ENCODE assay signal across 13 mouse cellular contexts in the genomic region with DNA sequence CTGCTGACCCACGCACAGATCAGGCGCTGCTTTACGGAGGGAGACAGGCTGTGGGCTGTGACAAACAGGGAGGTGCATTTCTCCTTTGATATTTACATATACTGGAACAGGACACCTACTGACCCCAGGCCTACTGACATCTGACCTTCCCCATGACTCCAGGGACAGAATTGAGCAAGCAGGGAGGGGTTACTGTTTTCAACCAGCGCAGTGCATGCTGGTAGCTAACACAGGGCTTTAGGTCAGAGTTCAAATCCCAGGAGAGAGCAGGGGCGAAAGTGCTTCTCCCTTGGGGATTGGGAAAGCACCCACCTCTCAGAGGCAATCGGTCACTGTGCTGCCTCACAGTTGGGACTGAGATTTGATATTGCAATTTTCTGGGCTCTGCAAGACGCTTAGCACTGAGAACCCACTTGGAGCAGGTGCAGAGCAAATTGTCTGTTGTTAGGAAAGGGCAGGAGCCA.
DNase-seq lines count a peak whose midpoint lies in the region; ATAC-seq and TF ChIP-seq lines count a peak whose summit lies in the region.
"Had no signal": no experiment of that assay in that cellular context is flagged by ENCODE, and none has a peak within 500 bp of the region (broad histone marks: within the 10 kb centered on the region; RNA-seq: fewer than 3 reads in every experiment).

No protein-coding gene starts in this region.

- H3K4me2 ChIP-seq in kidney, embryonic 15.5 days: no peak overlapping the region
- no peak overlapping the region for H3K4me2 ChIP-seq in liver, embryonic 13.5 days
- no peak overlapping the region for H3K4me2 ChIP-seq in intestine, postnatal 0 days (replicated peaks; ENCODE audit: low read depth)

- 0 out of 2 replicates have a peak, but pooled peaks have one; percentile 20 for ATAC-seq in kidney, embryonic 15.5 days (replicated peaks; ENCODE audit: low FRiP score)
- ATAC-seq in liver, embryonic 13.5 days (ENCODE audit: low read depth): peak; percentile 87
- ATAC-seq in cerebellum, adult (ENCODE audit: insufficient number of reproducible peaks, low FRiP score, low TSS enrichment): no peak
- ATAC-seq in intestine, postnatal 0 days: no peak

- no peak for DNase-seq in kidney, adult 11 months
- peak; percentile 65 for DNase-seq in adrenal gland, postnatal 14 days
- DNase-seq in liver, embryonic 13.5 days: no peak
- DNase-seq in heart, postnatal 25 days (ENCODE audit: low spot score): no peak
- DNase-seq: cerebellum, adult 8-10 months; heart, postnatal 10 days; kidney, postnatal 14 days; right cerebral cortex, postnatal 25 days had no signal

- H3K4me3 ChIP-seq in kidney, embryonic 15.5 days (replicated peaks): no peak overlapping the region
- H3K4me3 ChIP-seq in E14TG2a.4 (replicated peaks; ENCODE audit: low read length): peak overlapping the region; percentile 49
- H3K4me3 ChIP-seq in liver, embryonic 13.5 days (replicated peaks): no peak overlapping the region
- H3K4me3 ChIP-seq in intestine, postnatal 0 days (ENCODE audit: low read depth, low read length): no peak overlapping the region
- H3K4me3 ChIP-seq: left cerebral cortex, adult 2 months had no signal

- no peaks in the 10 kb centered on the region for H3K27me3 ChIP-seq in kidney, embryonic 15.5 days
- no peaks in the 10 kb centered on the region for H3K27me3 ChIP-seq in E14TG2a.4 (ENCODE audit: insufficient read depth, low read length)
- H3K27me3 ChIP-seq in liver, embryonic 13.5 days: no peaks in the 10 kb centered on the region
- no peaks in the 10 kb centered on the region for H3K27me3 ChIP-seq in intestine, postnatal 0 days (replicated peaks; ENCODE audit: control insufficient read depth, insufficient read depth, low read length)

- no peak overlapping the region for H3K9ac ChIP-seq in kidney, embryonic 15.5 days
- no peak overlapping the region for H3K9ac ChIP-seq in liver, embryonic 13.5 days
- H3K9ac ChIP-seq in intestine, postnatal 0 days (ENCODE audit: low read depth, low read length): no peak overlapping the region

- no peaks in the 10 kb centered on the region for H3K9me3 ChIP-seq in kidney, embryonic 15.5 days (replicated peaks)
- no peaks in the 10 kb centered on the region for H3K9me3 ChIP-seq in E14TG2a.4 (ENCODE audit: low read length)
- no peaks in the 10 kb centered on the region for H3K9me3 ChIP-seq in liver, embryonic 13.5 days (replicated peaks)
- H3K9me3 ChIP-seq in intestine, postnatal 0 days (ENCODE audit: control insufficient read depth): no peaks in the 10 kb centered on the region

- TF ChIP-seq CTCF in E14TG2a.4 (conservative IDR thresholded peaks at IDR 0.05; ENCODE audit: low read length): no peak
- no peak for TF ChIP-seq CTCF in intestine, postnatal 0 days (IDR thresholded peaks at IDR 0.05; ENCODE audit: low read depth)

- H3K4me1 ChIP-seq in kidney, embryonic 15.5 days: no peaks in the 10 kb centered on the region
- H3K4me1 ChIP-seq in E14TG2a.4 (replicated peaks; ENCODE audit: low read depth, low read length): peaks cover 57% of the 10 kb centered on the region
- no peaks in the 10 kb centered on the region for H3K4me1 ChIP-seq in liver, embryonic 13.5 days (replicated peaks)
- no peaks in the 10 kb centered on the region for H3K4me1 ChIP-seq in intestine, postnatal 0 days (replicated peaks; ENCODE audit: control insufficient read depth, insufficient read depth, low read length)

- intact Hi-C loops in heart, postnatal 25 days (cut with DNase I): loop anchor here (5.0 kb wide), 1 partner anchor 128 kb away; no protein-coding TSS in a partner anchor

- WGBS in kidney, embryonic 15.5 days: 50% methylated on average over 7 of the region's 7 CpGs
- WGBS in liver, embryonic 13.5 days (ENCODE audit: insufficient replicate concordance): 71% methylated on average over 7 of the region's 7 CpGs
- WGBS in intestine, postnatal 0 days: 75% methylated on average over 7 of the region's 7 CpGs

- no peaks in the 10 kb centered on the region for H3K36me3 ChIP-seq in kidney, embryonic 15.5 days
- H3K36me3 ChIP-seq in E14TG2a.4 (ENCODE audit: insufficient read depth, low read length): no peaks in the 10 kb centered on the region
- H3K36me3 ChIP-seq in liver, embryonic 13.5 days: no peaks in the 10 kb centered on the region
- no peaks in the 10 kb centered on the region for H3K36me3 ChIP-seq in intestine, postnatal 0 days (ENCODE audit: control insufficient read depth, insufficient read depth)

- H3K27ac ChIP-seq in kidney, embryonic 15.5 days: no peak overlapping the region
- H3K27ac ChIP-seq in liver, embryonic 13.5 days: peak overlapping the region; percentile 6; the same call in 1 of the 2 replicates
- H3K27ac ChIP-seq in intestine, postnatal 0 days (ENCODE audit: low read depth, low read length): no peak overlapping the region
- H3K27ac ChIP-seq: left cerebral cortex, adult 2 months had no signal

Comparison
In these comparisons a context has a peak if more than half of its experiments do, and no peak if none do; other contexts are left out.
1. ATAC-seq: peak in kidney, embryonic 15.5 days (single experiment) and liver, embryonic 13.5 days (single experiment); none in cerebellum, adult (single experiment) and intestine, postnatal 0 days (single experiment).